7 mouse cellular contexts compared by ENCODE assay signal in the genomic region with DNA sequence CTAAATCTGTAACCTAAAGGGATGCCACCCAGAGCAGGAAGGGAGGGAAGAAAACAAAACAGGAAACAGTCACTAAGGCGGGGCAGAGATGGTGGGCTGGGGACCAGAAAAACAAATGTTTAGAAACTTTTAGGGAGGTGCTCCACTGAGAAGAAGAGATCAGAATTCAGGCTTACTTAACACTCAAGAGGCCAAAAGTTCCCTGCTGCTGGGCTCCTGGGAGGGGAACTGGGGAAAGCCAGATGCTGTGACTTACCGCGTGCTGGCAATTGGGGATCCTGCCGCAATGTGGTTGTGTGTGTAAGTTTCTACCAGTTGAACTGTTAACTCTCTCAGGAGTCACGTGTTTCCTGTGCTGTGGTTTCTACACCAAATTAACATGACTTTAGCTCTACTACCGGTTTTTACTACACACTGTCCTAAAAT. TPM values are rescaled to one million over a fixed set of nuclear protein-coding genes. Genes with fewer than 3 reads are reported as not detected.
DNase-seq lines count a peak whose midpoint lies in the region; ATAC-seq and TF ChIP-seq lines count a peak whose summit lies in the region.

A gene (minus strand): TSS at position 285 of the 426 bp plus-strand sequence.

- no peaks in the 10 kb centered on the region for H3K9me3 ChIP-seq in CH12.LX (replicated peaks; ENCODE audit: low read length)
- no peaks in the 10 kb centered on the region for H3K9me3 ChIP-seq in heart, embryonic 13.5 days
- no peaks in the 10 kb centered on the region for H3K9me3 ChIP-seq in liver, embryonic 12.5 days (replicated peaks)
- no peaks in the 10 kb centered on the region for H3K9me3 ChIP-seq in neural tube, embryonic 15.5 days (replicated peaks)

- 62% methylated on average over 6 of the region's 6 CpGs for WGBS in heart, embryonic 13.5 days
- 16% methylated on average over 6 of the region's 6 CpGs for WGBS in liver, embryonic 12.5 days (ENCODE audit: insufficient replicate concordance)
- 83% methylated on average over 6 of the region's 6 CpGs for WGBS in neural tube, embryonic 15.5 days

- peak within 1 kb of the TSS; percentile 94 for H3K4me2 ChIP-seq in CH12.LX (ENCODE audit: insufficient read depth, low read depth, poor library complexity, severe bottlenecking)
- 0 out of 2 replicates have a peak within 1 kb of the TSS, but pooled peaks have one; percentile 1 for H3K4me2 ChIP-seq in heart, embryonic 13.5 days
- H3K4me2 ChIP-seq in liver, embryonic 12.5 days, result peak within 1 kb of the TSS; percentile 41
- no peak within 1 kb of the TSS for H3K4me2 ChIP-seq in neural tube, embryonic 15.5 days

- no peaks in the 10 kb centered on the region for H3K27me3 ChIP-seq in CH12.LX (replicated peaks)
- H3K27me3 ChIP-seq in heart, embryonic 13.5 days (replicated peaks), result no peaks in the 10 kb centered on the region
- H3K27me3 ChIP-seq in liver, embryonic 12.5 days (replicated peaks), result no peaks in the 10 kb centered on the region
- no peaks in the 10 kb centered on the region for H3K27me3 ChIP-seq in neural tube, embryonic 15.5 days (replicated peaks)

- no peak for TF ChIP-seq CTCF in CH12.LX (conservative IDR thresholded peaks at IDR 0.05 in 1 of 2, IDR thresholded peaks at IDR 0.05 in 1 of 2; ENCODE audit: low read depth in 2 of 2, low read length in 2 of 2)

- peak within 1 kb of the TSS; percentile 70 to 93 (median 90) for H3K4me3 ChIP-seq in CH12.LX (replicated peaks in 1 of 3; ENCODE audit: low read depth in 2 of 3, low read length in 2 of 3, poor library complexity in 1 of 3)
- no peak within 1 kb of the TSS for H3K4me3 ChIP-seq in heart, embryonic 13.5 days
- H3K4me3 ChIP-seq in liver, embryonic 12.5 days, result peak within 1 kb of the TSS; percentile 19
- H3K4me3 ChIP-seq in neural tube, embryonic 15.5 days (replicated peaks), result no peak within 1 kb of the TSS

- peak within 1 kb of the TSS; percentile 97 for H3K9ac ChIP-seq in CH12.LX (ENCODE audit: insufficient read depth, low read depth)
- H3K9ac ChIP-seq in heart, embryonic 13.5 days, result no peak within 1 kb of the TSS
- peak within 1 kb of the TSS; percentile 2; the same call in 1 of the 2 replicates for H3K9ac ChIP-seq in liver, embryonic 12.5 days
- H3K9ac ChIP-seq in neural tube, embryonic 15.5 days (replicated peaks), result no peak within 1 kb of the TSS

- no peaks in the 10 kb centered on the region; the same call in 1 of the 2 replicates for H3K79me2 ChIP-seq in CH12.LX (replicated peaks; ENCODE audit: control insufficient read depth, extremely low read depth, insufficient read depth, poor library complexity, severe bottlenecking)

- peaks cover 7 to 40% of the 10 kb centered on the region in 2 experiments; a peak in 3 of 4 replicates for H3K4me1 ChIP-seq in CH12.LX (ENCODE audit: control insufficient read depth in 1 of 2, insufficient read depth in 2 of 2)
- H3K4me1 ChIP-seq in heart, embryonic 13.5 days, result peaks cover 32% of the 10 kb centered on the region
- H3K4me1 ChIP-seq in liver, embryonic 12.5 days, result peaks cover 70% of the 10 kb centered on the region
- peaks cover 7% of the 10 kb centered on the region; the same call in 1 of the 2 replicates for H3K4me1 ChIP-seq in neural tube, embryonic 15.5 days

- H3K27ac ChIP-seq in CH12.LX (ENCODE audit: insufficient read depth, low read depth), result peak within 1 kb of the TSS; percentile 91
- H3K27ac ChIP-seq in heart, embryonic 13.5 days (replicated peaks), result peak within 1 kb of the TSS; percentile 29
- peak within 1 kb of the TSS; percentile 63 for H3K27ac ChIP-seq in liver, embryonic 12.5 days
- H3K27ac ChIP-seq in neural tube, embryonic 15.5 days (replicated peaks), result no peak within 1 kb of the TSS

- dilution Hi-C loops in CH12.LX (cut with MboI; ENCODE audit: extremely low pct_ligation_motif_present, extremely low pct_unique_long_range_greater_than_20kb, low sequenced_read_pairs), result no loop called here

- in situ Hi-C loops in CH12.LX (cut with MboI; ENCODE audit: low pct_ligation_motif_present, low pct_unique_long_range_greater_than_20kb, low sequenced_read_pairs), result no loop called here

- TF ChIP-seq POLR2A in CH12.LX (IDR thresholded peaks at IDR 0.05; ENCODE audit: low read depth, low read length), result peak; percentile 90

- TF ChIP-seq RAD21 in CH12.LX (IDR thresholded peaks at IDR 0.05; ENCODE audit: low read depth, low read length), result no peak

- DNase-seq in CH12.LX (ENCODE audit: extremely low read depth), result peak; percentile 87
- DNase-seq in adrenal gland, postnatal 10 days, result no peak
- no peak for DNase-seq in right cerebral cortex, adult 2 months (ENCODE audit: low spot score in 2 of 2)
- DNase-seq in ovary, postnatal 10 days (ENCODE audit: low spot score), result no peak

- ATAC-seq in heart, embryonic 13.5 days (ENCODE audit: extremely low read depth, insufficient number of reproducible peaks, low FRiP score, low TSS enrichment), result no peak
- ATAC-seq in liver, embryonic 12.5 days, result no peak
- ATAC-seq in neural tube, embryonic 15.5 days (ENCODE audit: low FRiP score), result no peak

- TF ChIP-seq EP300 in CH12.LX (IDR thresholded peaks at IDR 0.05; ENCODE audit: low read length), result peak; percentile 60; the same call in 1 of the 2 replicates

- peaks cover 5 to 35% of the 10 kb centered on the region in 2 experiments for H3K36me3 ChIP-seq in CH12.LX (replicated peaks in 1 of 2; ENCODE audit: control insufficient read depth in 1 of 2, insufficient read depth in 1 of 2, low read length in 1 of 2)
- no peaks in the 10 kb centered on the region for H3K36me3 ChIP-seq in heart, embryonic 13.5 days
- no peaks in the 10 kb centered on the region for H3K36me3 ChIP-seq in liver, embryonic 12.5 days
- no peaks in the 10 kb centered on the region for H3K36me3 ChIP-seq in neural tube, embryonic 15.5 days

TF ChIP-seq in CH12.LX, 34 proteins besides CTCF, POLR2A, EP300 and RAD21 (continues in another document):
- TF ChIP-seq MAFK (IDR thresholded peaks at IDR 0.05; ENCODE audit: insufficient replicate concordance, low read length) (no peak), RCOR1 (conservative IDR thresholded peaks at IDR 0.05; ENCODE audit: low read depth, low read length) (peak; percentile 35; the same call in 1 of the 2 replicates), NELFE (IDR thresholded peaks at IDR 0.05; ENCODE audit: low read depth, low read length) (peak; percentile 85), MAZ (IDR thresholded peaks at IDR 0.05; ENCODE audit: low read depth, low read length) (no peak; the same call in 1 of the 2 replicates), IRF4 (IDR thresholded peaks at IDR 0.05; ENCODE audit: low read depth, low read length) (0 out of 2 replicates have a peak, but pooled peaks have one; percentile 22), ZC3H11A (IDR thresholded peaks at IDR 0.05; ENCODE audit: low read depth, low read length) (no peak), POLR2AphosphoS2 (IDR thresholded peaks at IDR 0.05; ENCODE audit: low read depth, low read length) (no peak), GABPA (IDR thresholded peaks at IDR 0.05; ENCODE audit: insufficient replicate concordance, low read depth, low read length) (no peak), MXI1 (IDR thresholded peaks at IDR 0.05; ENCODE audit: low read depth, low read length) (peak; percentile 93), SMC3 (IDR thresholded peaks at IDR 0.05; ENCODE audit: low read depth, low read length) (no peak), MYC (IDR thresholded peaks at IDR 0.05; ENCODE audit: low read depth, low read length) (peak; percentile 99), TBP (conservative IDR thresholded peaks at IDR 0.05; ENCODE audit: low read depth, low read length) (peak; percentile 86), KAT2A (IDR thresholded peaks at IDR 0.05; ENCODE audit: insufficient replicate concordance, low read length) (no peak), ETS1 (conservative IDR thresholded peaks at IDR 0.05; ENCODE audit: low read depth, low read length) (peak; percentile 52; the same call in 1 of the 2 replicates), USF1 (IDR thresholded peaks at IDR 0.05; ENCODE audit: low read depth, low read length) (peak; percentile 85), CHD2 (IDR thresholded peaks at IDR 0.05; ENCODE audit: low read length) (no peak), ZNF384 (IDR thresholded peaks at IDR 0.05; ENCODE audit: low read depth, low read length) (no peak), SIN3A (IDR thresholded peaks at IDR 0.05; ENCODE audit: low read length) (peak; percentile 94), ELF1 (IDR thresholded peaks at IDR 0.05; ENCODE audit: low read depth, low read length) (no peak; the same call in none of the 2 replicates), JUN (IDR thresholded peaks at IDR 0.05; ENCODE audit: insufficient read depth, low read depth, low read length) (no peak), E2F4 (IDR thresholded peaks at IDR 0.05; ENCODE audit: insufficient replicate concordance, low read depth, low read length) (no peak), ZMIZ1 (IDR thresholded peaks at IDR 0.05; ENCODE audit: low read depth, low read length) (no peak), MAX (IDR thresholded peaks at IDR 0.05; ENCODE audit: low read length) (peak; percentile 98), TCF12 (IDR thresholded peaks at IDR 0.05; ENCODE audit: low read depth, low read length) (peak; percentile 63), HCFC1 (IDR thresholded peaks at IDR 0.05; ENCODE audit: low read depth, low read length) (peak; percentile 48; the same call in 1 of the 2 replicates), CHD1 (IDR thresholded peaks at IDR 0.05; ENCODE audit: low read depth, low read length) (no peak; the same call in 1 of the 2 replicates), BHLHE40 (IDR thresholded peaks at IDR 0.05; ENCODE audit: low read depth, low read length) (peak; percentile 97), USF2 (conservative IDR thresholded peaks at IDR 0.05; ENCODE audit: low read depth, low read length) (peak; percentile 89), PAX5 (IDR thresholded peaks at IDR 0.05; ENCODE audit: low read length) (no peak), MEF2A (IDR thresholded peaks at IDR 0.05; ENCODE audit: borderline replicate concordance, low read depth, low read length) (0 out of 2 replicates have a peak, but pooled peaks have one; percentile 36), ZKSCAN1 (IDR thresholded peaks at IDR 0.05; ENCODE audit: borderline replicate concordance, low read depth, low read length) (no peak), NRF1 (IDR thresholded peaks at IDR 0.05; ENCODE audit: low read depth, low read length) (no peak), UBTF (IDR thresholded peaks at IDR 0.05; ENCODE audit: low read depth, low read length) (no peak)

RNA-seq across cellular contexts. Expression of the gene that starts here (rescaled TPM):
- total RNA-seq in CH12.LX (2012; rRNA removed) (15.3 and 27.3 TPM in 2 replicates), CH12.LX (2014; rRNA removed) (40.1 and 44.3 TPM in 2 replicates)
- polyA plus RNA-seq in CH12.LX (2012; ENCODE audit: insufficient read length, low read depth), result 23.7 and 26.7 TPM in 2 replicates
- 10 to 100 TPM; 28.0 to 31.9 TPM for total RNA-seq in adrenal gland, postnatal 10 days (2021)
- polyA plus RNA-seq in heart, embryonic 13.5 days (2015; fragmentation: Nextera tagmentation; extraction: Ambion mirVana), result 77.7 and 86.1 TPM in 2 replicates
- polyA plus RNA-seq in liver, embryonic 12.5 days (2016; fragmentation: Nextera tagmentation; extraction: Ambion mirVana), result 22.8 and 23.1 TPM in 2 replicates
- polyA plus RNA-seq in neural tube, embryonic 15.5 days (2015; fragmentation: Nextera tagmentation; extraction: Ambion mirVana), result 14.8 and 27.6 TPM in 2 replicates

Comparison
In these comparisons a context has a peak if more than half of its experiments do, and no peak if none do; other contexts are left out.
1. H3K4me3 ChIP-seq: peak in CH12.LX (3 of 3) and liver, embryonic 12.5 days (single experiment); none in heart, embryonic 13.5 days (single experiment) and neural tube, embryonic 15.5 days (single experiment).
2. H3K9ac ChIP-seq: peak in CH12.LX (single experiment) and liver, embryonic 12.5 days (single experiment); none in heart, embryonic 13.5 days (single experiment) and neural tube, embryonic 15.5 days (single experiment).